Mouse (Mus musculus): ENCODE data around the gene Ptprj.

GRCm38 (mm10) chr2:90509268-90509667, 71.2 kb downstream of the Ptprj start:
- TF ChIP-seq POLR2A (IDR thresholded peaks at IDR 0.05; ENCODE audit: borderline replicate concordance, control insufficient read depth, low read depth, low read length) = no peak
- no peak for TF ChIP-seq CTCF (IDR thresholded peaks at IDR 0.05; ENCODE audit: control insufficient read depth, insufficient read depth, low read length)

Data from bone marrow, adult 2 months (tissue).